Mouse (Mus musculus): ENCODE measurements around the gene Glipr1.

Gene Glipr1

GRCm38 (mm10) chr10:111959353-111959752, 43.1 kb downstream of the Glipr1 start:
- DNase-seq = no peak

- no peak for DNase-seq
These were observed 44.4 kb downstream of the Glipr1 start for GRCm38 (mm10) chr10:111958046-111958421.

GRCm38 (mm10) chr10:111957271-111958045, 45.0 kb downstream of the Glipr1 start:
- DNase-seq = peak; percentile 51 to 64

GRCm38 (mm10) chr10:111955836-111956235, 46.6 kb downstream of the Glipr1 start:
- no peak for DNase-seq

GRCm38 (mm10) chr10:111949008-111949407, 53.4 kb downstream of the Glipr1 start:
- no peak for DNase-seq

GRCm38 (mm10) chr10:111948041-111948440, 54.4 kb downstream of the Glipr1 start:
- no peak for DNase-seq

GRCm38 (mm10) chr10:111945563-111945962, 56.9 kb downstream of the Glipr1 start:
- DNase-seq = no peak

- no peak for DNase-seq
These were observed 59.4 kb downstream of the Glipr1 start for GRCm38 (mm10) chr10:111943026-111943425.

GRCm38 (mm10) chr10:111937146-111937534, 65.3 kb downstream of the Glipr1 start:
- no peak for DNase-seq

- peak; percentile 22 to 33 for DNase-seq
These were observed 65.8 kb downstream of the Glipr1 start for GRCm38 (mm10) chr10:111936491-111937145.

- no peak for DNase-seq
These were observed 66.4 kb downstream of the Glipr1 start for GRCm38 (mm10) chr10:111936021-111936420.

Data from cerebellum, postnatal 36 days (tissue).